Mouse (Mus musculus): ENCODE data around the gene Srsf10. TPM values are rescaled to one million over a fixed set of nuclear protein-coding genes. Genes with fewer than 3 reads are reported as not detected.

The Srsf10 gene
- total RNA-seq, 2 experiments from 2014 or later, result 95.5 to 115 TPM

- DNase-seq (ENCODE audit: low spot score in 2 of 2), result no peak
These were observed 1.5 kb upstream of the Srsf10 start for GRCm38 (mm10) chr4:135853987-135854546.

GRCm38 (mm10) chr4:135854630-135855029, 917 bp upstream of the Srsf10 start:
- no peak for DNase-seq (ENCODE audit: low spot score in 2 of 2)

- no peak for DNase-seq (ENCODE audit: low spot score in 2 of 2)
These were observed 467 bp upstream of the Srsf10 start for GRCm38 (mm10) chr4:135855080-135855479.

- DNase-seq (ENCODE audit: low spot score in 2 of 2), result peak; percentile 63 to 67
These were observed 910 bp downstream of the Srsf10 start for GRCm38 (mm10) chr4:135856223-135857091.

GRCm38 (mm10) chr4:135857597-135858186, 2.1 kb downstream of the Srsf10 start:
- DNase-seq (ENCODE audit: low spot score in 2 of 2), result no peak

- no peak for DNase-seq (ENCODE audit: low spot score in 2 of 2)
These were observed 13.4 kb downstream of the Srsf10 start for GRCm38 (mm10) chr4:135868996-135869395.

GRCm38 (mm10) chr4:135870227-135871023, 14.9 kb downstream of the Srsf10 start:
- DNase-seq (ENCODE audit: low spot score in 2 of 2), result no peak

GRCm38 (mm10) chr4:135872015-135872414, 16.5 kb downstream of the Srsf10 start:
- no peak for DNase-seq (ENCODE audit: low spot score in 2 of 2)

GRCm38 (mm10) chr4:135872589-135873391, 17.2 kb downstream of the Srsf10 start:
- no peak for DNase-seq (ENCODE audit: low spot score in 2 of 2)

- peak; percentile 80 to 86 for DNase-seq (ENCODE audit: low spot score in 2 of 2)
These were observed 18.1 kb downstream of the Srsf10 start, which contains the start of gene Pnrc2 for GRCm38 (mm10) chr4:135873526-135874202. Gene Pnrc2 (minus strand): TSS chr4:135873850.

GRCm38 (mm10) chr4:135874564-135875535, 19.3 kb downstream of the Srsf10 start:
- DNase-seq (ENCODE audit: low spot score in 2 of 2), result no peak

GRCm38 (mm10) chr4:135875546-135875945, 20.0 kb downstream of the Srsf10 start:
- no peak for DNase-seq (ENCODE audit: low spot score in 2 of 2)

GRCm38 (mm10) chr4:135875991-135876582, 20.5 kb downstream of the Srsf10 start:
- peak; percentile 51 to 58 for DNase-seq (ENCODE audit: low spot score in 2 of 2)

GRCm38 (mm10) chr4:135876583-135877020, 21.1 kb downstream of the Srsf10 start:
- DNase-seq (ENCODE audit: low spot score in 2 of 2), result peak; percentile 45 to 56

- DNase-seq (ENCODE audit: low spot score in 2 of 2), result no peak
These were observed 22.2 kb downstream of the Srsf10 start for GRCm38 (mm10) chr4:135877742-135878141.

- no peak for DNase-seq (ENCODE audit: low spot score in 2 of 2)
These were observed 23.5 kb downstream of the Srsf10 start for GRCm38 (mm10) chr4:135879021-135879420.

- no peak for DNase-seq (ENCODE audit: low spot score in 2 of 2)
These were observed 24.5 kb downstream of the Srsf10 start for GRCm38 (mm10) chr4:135880018-135880417.

GRCm38 (mm10) chr4:135880576-135880975, 25.0 kb downstream of the Srsf10 start:
- DNase-seq (ENCODE audit: low spot score in 2 of 2), result no peak
